Mouse (Mus musculus) bone marrow macrophage, adult 2 months (primary cell): Measurements from ENCODE around the gene Frem1. TPM values are rescaled to one million over a fixed set of nuclear protein-coding genes. Genes with fewer than 3 reads are reported as not detected.

Source experiments
- H3K27ac ChIP-seq: 2 replicates; pipeline ENCODE4 v1.5.1; 2012; ENCODE audit warnings: low read depth, low read length; ENCODE audit not compliant: insufficient read depth
- H3K4me1 ChIP-seq: 2 replicates; pipeline ENCODE4 v1.6.1; 2012; ENCODE audit warnings: low read length; ENCODE audit not compliant: control insufficient read depth, insufficient read depth
- H3K4me3 ChIP-seq: 2 replicates; pipeline ENCODE4 v1.5.1; 2012; ENCODE audit warnings: mild to moderate bottlenecking, low read length, moderate library complexity; ENCODE audit not compliant: insufficient read depth
- CTCF ChIP-seq: IDR thresholded peaks from 2 replicates; pipeline ENCODE4 v1.5.1; 2012; ENCODE audit warnings: low read depth, mild to moderate bottlenecking, low read length, moderate library complexity
- POLR2A ChIP-seq: IDR thresholded peaks from 2 replicates; pipeline ENCODE4 v1.6.1; 2012; ENCODE audit warnings: mild to moderate bottlenecking, low read depth, low read length, borderline replicate concordance
- polyA plus RNA-seq: library from polyadenylated mRNA; stranded (reverse); fragments of >200 nt; gene quantifications from 2 replicates; pipeline ENCODE4 v1.2.4, GENCODE M21; 2012; ENCODE audit not compliant: missing spikeins, insufficient read depth, insufficient read length

The Frem1 gene
- not detected in 2 replicates for polyA plus RNA-seq

DNA sequence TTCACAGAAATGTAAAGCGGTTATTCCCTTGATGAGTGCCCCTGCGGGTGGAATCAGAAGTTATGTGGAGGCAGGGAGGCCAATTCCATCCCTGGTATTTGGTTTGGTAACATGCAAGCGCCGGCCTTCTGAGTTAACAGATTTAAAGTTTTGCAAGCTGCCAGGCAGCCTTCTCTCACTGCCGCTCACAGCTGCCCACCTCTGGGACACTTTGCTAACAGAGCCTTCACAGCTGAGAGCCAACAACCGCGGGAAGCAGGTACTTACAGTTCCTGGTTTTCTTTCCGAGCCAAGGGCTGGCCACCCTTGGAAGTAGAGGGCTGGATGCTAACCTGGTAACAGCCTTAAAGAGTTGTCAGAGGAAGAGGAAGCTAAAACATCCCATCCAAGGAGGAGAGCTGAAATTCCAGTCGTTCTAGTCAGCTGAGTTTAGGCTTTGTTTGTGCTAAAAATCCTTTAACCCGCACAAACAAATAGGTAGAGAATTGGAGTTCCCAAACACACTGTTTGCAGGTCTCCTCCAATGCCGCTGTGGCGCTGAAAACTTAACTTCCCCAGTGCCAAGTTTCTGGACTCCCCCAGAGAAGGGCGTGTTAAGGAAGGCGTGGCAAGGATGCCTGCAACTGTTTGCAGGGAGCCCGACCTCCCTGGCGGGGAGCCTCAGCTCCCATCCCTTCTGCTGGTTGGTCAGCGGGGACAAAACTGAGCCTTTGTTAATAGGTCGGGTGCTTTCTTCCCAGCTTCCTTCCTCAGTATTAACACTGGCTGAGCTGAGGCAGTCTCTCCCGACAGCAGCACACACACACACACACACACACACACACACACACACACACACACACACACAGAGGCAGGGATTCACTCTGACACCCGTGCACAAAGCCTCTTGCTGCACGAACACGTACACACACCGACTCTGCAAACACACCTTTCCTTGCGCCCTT is at the start of gene Frem1:
Frem1 (minus strand) TSS at position 706 of the 944 bp plus-strand sequence.
- H3K4me3 ChIP-seq = no peak within 1 kb of the TSS
- TF ChIP-seq CTCF (no peak), POLR2A (no peak)
- H3K27ac ChIP-seq = no peak within 1 kb of the TSS
- H3K4me1 ChIP-seq = no peaks in the 10 kb centered on the region

DNA sequence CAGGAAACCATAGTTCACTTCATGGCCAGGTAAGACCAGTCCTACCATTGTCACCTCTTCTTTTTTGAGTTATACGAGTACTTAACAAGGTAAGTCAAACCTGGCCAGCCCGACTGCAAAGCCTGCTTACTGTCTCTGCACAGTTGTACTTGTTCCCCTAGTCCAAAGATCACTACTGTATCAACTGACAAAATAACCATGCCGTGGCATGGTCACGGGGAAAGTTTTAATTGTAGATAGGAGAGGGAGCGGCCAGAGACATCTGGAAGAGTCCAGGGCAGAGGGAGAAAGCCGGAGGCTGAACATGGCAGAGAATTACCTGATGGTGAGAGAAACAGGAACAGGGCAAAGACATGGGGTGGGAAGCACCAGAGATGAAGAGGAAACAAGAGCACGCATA is 46.9 kb upstream of the Frem1 start:
- Histone ChIP-seq H3K4me1 (no peaks in the 10 kb centered on the region), H3K4me3 (no peak overlapping the region), H3K27ac (no peak overlapping the region)
- TF ChIP-seq POLR2A = no peak
- no peak for TF ChIP-seq CTCF

DNA sequence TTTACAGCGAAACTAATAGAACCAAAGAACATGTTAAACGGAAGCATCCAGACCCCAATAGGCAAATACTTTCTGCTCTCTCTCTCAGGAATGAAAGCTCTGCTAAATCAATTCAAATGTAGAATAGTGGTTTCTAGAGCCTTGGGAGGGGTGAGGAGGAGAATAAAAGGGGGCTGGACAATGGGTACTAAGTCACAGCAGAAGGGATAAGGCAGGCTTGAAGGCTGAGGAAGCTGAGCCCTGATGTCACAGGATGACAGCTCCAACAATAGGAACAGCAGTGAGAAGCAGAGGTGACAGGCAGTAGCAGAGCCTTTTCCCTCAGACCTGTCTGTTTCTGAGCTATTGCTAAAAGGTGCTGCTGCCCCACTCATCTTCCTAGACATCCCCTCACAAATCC is 41.8 kb upstream of the Frem1 start:
- no peaks in the 10 kb centered on the region for H3K4me1 ChIP-seq
- H3K4me3 ChIP-seq = no peak overlapping the region
- no peak overlapping the region for H3K27ac ChIP-seq
- TF ChIP-seq CTCF (no peak), POLR2A (no peak)

DNA sequence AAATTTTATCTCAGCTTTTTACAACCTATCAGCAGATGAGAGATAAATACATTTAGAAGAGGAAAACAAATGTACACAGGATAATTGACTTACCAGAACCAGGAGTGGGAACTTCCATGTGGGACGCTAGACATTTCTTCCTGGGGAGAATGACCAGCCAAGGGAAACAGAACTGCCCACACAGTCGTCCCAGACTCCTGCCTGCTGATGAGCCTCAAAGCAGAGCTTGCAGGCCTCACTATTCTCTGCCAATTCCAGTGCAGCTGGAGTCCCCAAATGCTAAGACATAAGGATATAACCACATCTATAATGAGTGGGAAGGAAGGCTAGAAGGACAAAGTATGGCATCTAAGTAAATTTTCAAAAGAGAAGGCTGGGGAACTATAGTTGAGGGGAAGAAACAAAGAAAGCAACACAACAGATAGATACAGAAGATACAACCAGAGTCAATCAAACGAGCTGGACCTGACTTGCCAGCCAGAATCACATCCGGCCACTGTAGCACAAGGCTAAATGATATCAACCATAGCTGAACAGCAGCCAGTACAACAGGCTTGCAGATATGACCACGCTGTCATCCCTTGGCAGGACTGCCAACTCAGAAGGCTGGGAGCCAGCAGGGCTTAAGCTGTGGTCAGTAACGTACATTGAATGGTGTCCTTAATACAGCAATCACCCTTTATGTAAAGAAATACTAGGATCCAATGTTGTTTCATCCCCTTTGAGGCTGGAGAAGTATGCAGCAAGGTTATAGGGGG is 38.7 kb upstream of the Frem1 start:
- TF ChIP-seq POLR2A (no peak), CTCF (no peak)
- no peaks in the 10 kb centered on the region for H3K4me1 ChIP-seq
- no peak overlapping the region for H3K27ac ChIP-seq
- H3K4me3 ChIP-seq = no peak overlapping the region

DNA sequence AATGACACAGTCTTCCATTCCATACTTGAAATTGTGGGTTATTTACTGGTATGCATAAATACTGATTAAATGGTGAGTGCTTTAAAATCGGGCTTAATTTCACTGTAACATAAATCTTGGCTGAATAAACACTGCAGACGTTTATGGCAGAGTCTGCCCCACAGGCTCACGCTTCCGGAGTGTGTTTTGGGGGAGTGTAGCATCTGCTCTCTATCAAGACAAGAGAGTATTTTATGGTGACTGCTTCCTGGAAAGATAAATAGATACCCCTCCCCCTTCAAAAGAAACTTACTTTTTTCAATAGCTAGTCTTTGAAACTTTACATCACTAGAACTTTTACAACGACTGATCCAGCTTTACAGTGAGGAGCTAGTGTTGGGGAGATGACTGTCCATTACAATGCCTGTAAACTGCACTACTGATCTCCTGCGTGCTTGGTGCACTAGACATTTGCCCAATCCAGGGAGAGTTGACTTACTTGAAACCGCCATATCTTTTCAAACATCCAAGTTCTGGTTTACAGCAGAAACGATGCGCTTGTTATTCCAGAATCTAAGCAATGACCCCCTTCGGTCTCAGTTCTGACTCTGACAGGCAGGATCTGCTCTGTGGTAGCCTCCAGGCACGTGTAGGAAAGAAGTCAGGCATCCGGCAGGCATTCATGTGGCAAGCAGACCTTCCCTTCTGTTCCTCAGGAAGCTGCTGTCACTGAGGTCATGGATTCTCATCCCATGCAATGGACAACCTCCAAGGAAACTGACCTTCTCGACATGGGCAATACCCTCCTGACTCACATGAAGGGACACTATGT is 28.4 kb upstream of the Frem1 start:
- TF ChIP-seq CTCF (no peak), POLR2A (no peak)
- no peak overlapping the region for H3K27ac ChIP-seq

DNA sequence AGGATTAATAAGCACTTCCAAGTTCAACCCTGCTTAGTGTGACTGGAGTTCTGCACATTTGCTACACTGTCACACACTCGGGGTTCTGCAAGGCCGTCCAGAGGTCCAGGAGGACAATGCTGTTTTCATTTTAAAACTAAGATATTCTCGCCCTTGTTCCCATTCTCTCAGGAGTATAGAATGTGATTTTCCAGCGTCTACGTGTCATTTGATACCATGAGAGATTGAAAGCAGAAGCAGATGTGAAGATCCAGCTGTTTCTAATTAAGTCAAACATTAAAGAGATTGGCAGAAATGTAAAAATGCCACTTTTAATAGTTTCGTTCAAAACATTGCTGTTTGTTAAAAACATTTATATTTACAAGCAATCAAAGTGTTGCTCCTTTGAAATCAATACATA is 12.1 kb upstream of the Frem1 start:
- TF ChIP-seq POLR2A = no peak
- TF ChIP-seq CTCF = no peak
- Histone ChIP-seq H3K4me1 (no peaks in the 10 kb centered on the region), H3K4me3 (no peak overlapping the region), H3K27ac (no peak overlapping the region)

More for the DNA sequence above, 28.4 kb upstream of the Frem1 start:
- Histone ChIP-seq H3K4me3 (no peak overlapping the region), H3K4me1 (no peaks in the 10 kb centered on the region)

DNA sequence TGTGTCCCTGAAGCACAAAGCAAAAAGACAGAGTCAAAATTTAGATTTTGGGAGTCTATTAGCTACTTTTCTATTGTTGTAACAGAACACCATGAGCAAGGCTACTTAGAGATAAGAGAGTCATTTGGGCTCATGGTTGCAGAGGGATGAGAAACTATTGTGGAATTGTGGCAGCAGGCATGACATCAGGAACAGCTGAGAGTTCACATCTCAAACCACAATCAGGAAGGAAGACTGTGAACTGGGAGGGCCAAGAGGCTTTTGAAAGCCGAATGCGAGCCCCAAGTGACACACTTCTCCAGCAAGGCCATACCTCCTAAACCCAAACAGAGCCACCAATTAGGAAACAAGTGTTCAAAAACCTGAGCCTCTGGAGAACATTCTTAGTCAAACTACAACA is 9.4 kb upstream of the Frem1 start:
- H3K27ac ChIP-seq = no peak overlapping the region
- no peak overlapping the region for H3K4me3 ChIP-seq
- no peaks in the 10 kb centered on the region for H3K4me1 ChIP-seq
- no peak for TF ChIP-seq POLR2A

DNA sequence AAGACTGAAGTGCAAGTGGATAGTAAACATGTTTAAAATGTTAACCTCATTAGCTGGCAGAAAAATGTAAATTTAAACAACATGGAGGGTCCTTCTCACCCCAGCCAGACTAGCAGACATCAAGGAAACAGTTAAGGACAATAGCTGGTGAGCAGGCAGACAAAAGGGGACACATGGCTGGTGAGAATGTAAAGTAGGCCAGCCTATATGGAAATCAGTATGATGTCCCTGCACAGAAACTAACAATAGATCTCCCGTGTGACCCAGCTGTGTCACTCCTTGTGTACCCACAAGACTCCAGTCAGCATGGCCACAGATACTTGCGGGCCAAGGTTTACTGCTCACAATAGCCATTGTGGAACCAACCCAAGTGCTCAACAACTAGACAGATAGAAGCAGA is 6.5 kb upstream of the Frem1 start:
- Histone ChIP-seq H3K4me3 (no peak overlapping the region), H3K4me1 (no peaks in the 10 kb centered on the region), H3K27ac (no peak overlapping the region)
- no peak for TF ChIP-seq POLR2A
- no peak for TF ChIP-seq CTCF

DNA sequence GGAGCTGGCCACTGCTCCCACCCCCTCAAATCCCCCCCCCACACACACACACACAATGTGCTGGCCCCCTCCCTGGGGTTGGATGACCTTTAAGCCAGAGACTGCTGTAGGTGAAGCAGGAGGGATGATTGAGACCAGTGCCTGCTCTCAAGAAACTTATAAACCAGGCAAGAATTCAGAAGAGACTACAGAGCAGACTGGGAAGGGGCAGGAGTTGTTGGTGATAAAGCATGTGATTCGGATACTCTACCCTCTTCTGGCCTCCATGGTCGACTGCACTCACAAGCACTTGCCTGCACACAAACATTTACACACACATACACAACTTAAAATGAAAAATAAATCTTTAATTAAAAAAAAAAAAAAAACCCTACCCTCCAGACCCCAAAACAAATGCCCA is 6.0 kb upstream of the Frem1 start:
- H3K4me3 ChIP-seq = no peak overlapping the region
- no peaks in the 10 kb centered on the region for H3K4me1 ChIP-seq
- no peak for TF ChIP-seq POLR2A
- TF ChIP-seq CTCF = no peak
- H3K27ac ChIP-seq = no peak overlapping the region
